Mouse (Mus musculus): ENCODE data around the gene Man2c1. TPM values are rescaled to one million over a fixed set of nuclear protein-coding genes. Genes with fewer than 3 reads are reported as not detected.

Gene Man2c1
- polyA plus RNA-seq, 1 experiment = 101 TPM

GRCm38 (mm10) chr9:57139571-57139970 lies 9.1 kb downstream of the Man2c1 start:
- H3K4me1 ChIP-seq (ENCODE audit: control insufficient read depth, insufficient read depth, low read length) = no peaks in the 10 kb centered on the region
- 90% methylated on average over 5 of the region's 5 CpGs for WGBS
- TF ChIP-seq POLR2A (IDR thresholded peaks at IDR 0.05; ENCODE audit: borderline replicate concordance, control insufficient read depth, low read depth, low read length) (no peak), CTCF (IDR thresholded peaks at IDR 0.05; ENCODE audit: control insufficient read depth, insufficient read depth, low read length) (no peak)
- H3K4me3 ChIP-seq (replicated peaks; ENCODE audit: control insufficient read depth, low read depth, low read length) = no peak overlapping the region
- no peak overlapping the region for H3K27ac ChIP-seq (ENCODE audit: control insufficient read depth, insufficient read depth, low read depth, low read length, poor library complexity)

DNA sequence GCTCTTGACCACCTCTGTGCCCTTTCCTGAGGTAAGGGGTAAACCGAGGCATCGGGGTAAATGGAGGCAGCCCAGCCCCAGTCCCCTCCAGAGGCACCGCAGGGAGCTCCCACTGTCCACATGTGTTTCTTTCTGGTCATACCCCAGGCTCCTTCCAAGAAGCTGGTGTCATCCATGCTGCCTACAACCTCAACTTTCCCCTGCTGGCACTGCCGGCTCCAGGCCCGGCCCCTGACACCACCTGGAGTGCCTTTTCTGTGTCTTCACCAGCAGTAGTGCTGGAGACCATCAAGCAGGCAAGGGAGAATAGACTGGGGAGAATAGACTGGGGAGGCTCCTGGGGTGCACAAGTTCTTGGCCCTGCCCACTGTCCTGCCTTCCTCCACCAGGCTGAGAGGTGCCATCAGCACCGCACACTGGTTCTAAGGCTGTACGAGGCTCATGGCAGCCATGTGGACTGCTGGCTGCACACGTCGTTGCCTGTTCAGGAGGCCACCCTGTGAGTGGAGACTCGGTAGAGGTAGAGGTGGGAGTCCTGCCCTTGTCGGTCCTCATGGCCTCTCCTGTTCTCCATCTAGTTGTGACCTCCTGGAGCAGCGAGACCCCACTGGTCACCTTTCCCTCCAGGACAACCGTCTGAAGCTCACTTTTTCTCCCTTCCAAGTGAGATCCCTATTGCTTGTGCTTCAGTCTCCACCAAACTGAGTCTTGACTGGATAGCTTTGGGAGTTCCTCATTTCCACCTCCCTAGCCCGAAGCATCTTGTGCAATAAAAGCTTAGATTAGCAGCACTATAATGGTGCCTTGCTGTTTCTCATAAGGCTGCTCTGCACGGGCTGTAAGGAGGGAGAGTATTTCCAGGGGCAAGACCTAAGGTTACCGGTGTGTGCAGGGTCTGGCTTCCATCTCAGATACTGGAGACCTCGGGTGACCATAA lies 11.2 kb downstream of the Man2c1 start:
- TF ChIP-seq CTCF (IDR thresholded peaks at IDR 0.05; ENCODE audit: control insufficient read depth, insufficient read depth, low read length) (no peak), POLR2A (IDR thresholded peaks at IDR 0.05; ENCODE audit: borderline replicate concordance, control insufficient read depth, low read depth, low read length) (no peak)
- H3K4me1 ChIP-seq (ENCODE audit: control insufficient read depth, insufficient read depth, low read length) = no peaks in the 10 kb centered on the region
- no peak overlapping the region for H3K27ac ChIP-seq (ENCODE audit: control insufficient read depth, insufficient read depth, low read depth, low read length, poor library complexity)
- no peak overlapping the region for H3K4me3 ChIP-seq (replicated peaks; ENCODE audit: control insufficient read depth, low read depth, low read length)
- WGBS = 78% methylated on average over 17 of the region's 17 CpGs

DNA sequence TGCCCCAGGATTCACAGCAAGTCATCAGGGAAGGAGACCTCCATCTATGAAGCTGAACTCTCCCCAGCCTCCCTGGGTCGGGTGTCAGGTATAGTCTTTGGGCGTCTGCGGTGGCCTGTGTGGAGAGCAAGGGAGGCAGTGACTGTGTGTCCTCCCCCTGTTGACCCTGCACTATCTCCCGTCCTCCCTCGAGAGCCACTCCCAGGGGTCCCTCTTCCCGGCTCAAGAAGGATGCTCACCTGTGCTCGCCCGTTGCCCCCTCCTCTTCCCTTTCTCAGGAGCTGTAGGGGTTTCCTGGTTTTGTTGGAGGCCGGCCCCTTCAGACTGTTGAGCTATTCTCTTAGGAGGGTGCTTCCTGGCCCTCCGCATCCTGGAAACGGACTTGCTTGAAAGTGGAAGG lies 12.7 kb downstream of the Man2c1 start:
- Histone ChIP-seq H3K27ac (ENCODE audit: control insufficient read depth, insufficient read depth, low read depth, low read length, poor library complexity) (no peak overlapping the region), H3K4me1 (ENCODE audit: control insufficient read depth, insufficient read depth, low read length) (no peaks in the 10 kb centered on the region; the same call in 1 of the 2 replicates), H3K4me3 (replicated peaks; ENCODE audit: control insufficient read depth, low read depth, low read length) (no peak overlapping the region)
- TF ChIP-seq CTCF (IDR thresholded peaks at IDR 0.05; ENCODE audit: control insufficient read depth, insufficient read depth, low read length) = no peak
- no peak for TF ChIP-seq POLR2A (IDR thresholded peaks at IDR 0.05; ENCODE audit: borderline replicate concordance, control insufficient read depth, low read depth, low read length)
- 88% methylated on average over 11 of the region's 11 CpGs for WGBS

DNA sequence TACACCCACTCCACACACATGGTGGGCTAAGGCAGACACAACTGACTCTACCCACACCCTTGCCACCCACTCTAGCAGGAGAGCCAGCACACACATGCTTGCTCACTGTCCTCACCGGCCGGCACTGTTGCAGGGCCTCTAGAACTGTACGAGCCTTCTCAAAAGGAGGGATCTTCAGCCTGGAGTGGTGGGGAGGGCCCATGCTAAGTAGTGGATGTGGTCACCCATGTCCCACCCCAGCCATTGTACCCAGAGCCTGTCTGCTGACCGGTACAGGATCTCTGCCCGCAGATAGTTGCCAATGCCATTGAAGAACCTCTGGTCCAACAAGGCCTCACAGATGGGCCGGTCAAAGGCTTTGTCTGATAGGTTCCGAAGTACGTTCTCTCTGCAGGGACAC lies 14.3 kb downstream of the Man2c1 start:
- 94% methylated on average over 8 of the region's 8 CpGs for WGBS

DNA sequence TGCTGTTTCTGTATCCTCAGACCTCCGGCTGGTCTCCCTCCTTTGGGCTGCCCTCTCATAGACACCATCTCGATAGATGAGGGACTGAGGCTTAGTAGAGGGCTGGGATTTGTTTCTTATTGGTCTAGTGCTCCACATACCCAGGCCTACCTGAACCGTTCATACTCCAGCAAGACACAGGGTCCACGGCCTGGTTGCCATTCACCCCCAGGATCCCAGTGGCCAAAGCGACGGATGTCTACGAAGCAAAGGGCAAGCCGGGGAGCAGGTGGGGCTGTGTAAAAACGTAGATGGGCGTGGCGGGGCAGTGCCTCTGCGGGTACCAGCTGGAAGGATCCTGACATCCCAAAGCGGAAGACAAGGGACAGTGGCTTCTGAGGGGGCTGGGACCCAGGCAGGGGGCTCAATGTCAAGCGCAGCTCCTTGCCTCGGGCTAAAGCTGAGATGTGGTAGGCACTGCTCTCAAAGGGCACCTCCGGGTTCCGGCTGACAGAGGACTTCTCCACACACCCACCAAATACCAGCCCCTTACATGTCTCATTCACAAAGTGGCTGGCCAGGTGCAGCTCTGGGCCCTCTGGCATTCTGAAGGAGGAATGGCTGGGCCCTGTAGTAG lies 16.1 kb downstream of the Man2c1 start:
- Histone ChIP-seq H3K27ac (ENCODE audit: control insufficient read depth, insufficient read depth, low read depth, low read length, poor library complexity) (no peak overlapping the region), H3K4me1 (ENCODE audit: control insufficient read depth, insufficient read depth, low read length) (no peaks in the 10 kb centered on the region; the same call in 1 of the 2 replicates), H3K4me3 (replicated peaks; ENCODE audit: control insufficient read depth, low read depth, low read length) (no peak overlapping the region)
- WGBS = 86% methylated on average over 17 of the region's 17 CpGs
- TF ChIP-seq POLR2A (IDR thresholded peaks at IDR 0.05; ENCODE audit: borderline replicate concordance, control insufficient read depth, low read depth, low read length) (no peak), CTCF (IDR thresholded peaks at IDR 0.05; ENCODE audit: control insufficient read depth, insufficient read depth, low read length) (no peak)

More for the DNA sequence above, 14.3 kb downstream of the Man2c1 start:
- no peak for TF ChIP-seq POLR2A (IDR thresholded peaks at IDR 0.05; ENCODE audit: borderline replicate concordance, control insufficient read depth, low read depth, low read length)
- TF ChIP-seq CTCF (IDR thresholded peaks at IDR 0.05; ENCODE audit: control insufficient read depth, insufficient read depth, low read length) = no peak
- Histone ChIP-seq H3K4me1 (ENCODE audit: control insufficient read depth, insufficient read depth, low read length) (no peaks in the 10 kb centered on the region; the same call in 1 of the 2 replicates), H3K27ac (ENCODE audit: control insufficient read depth, insufficient read depth, low read depth, low read length, poor library complexity) (no peak overlapping the region), H3K4me3 (replicated peaks; ENCODE audit: control insufficient read depth, low read depth, low read length) (no peak overlapping the region)

DNA sequence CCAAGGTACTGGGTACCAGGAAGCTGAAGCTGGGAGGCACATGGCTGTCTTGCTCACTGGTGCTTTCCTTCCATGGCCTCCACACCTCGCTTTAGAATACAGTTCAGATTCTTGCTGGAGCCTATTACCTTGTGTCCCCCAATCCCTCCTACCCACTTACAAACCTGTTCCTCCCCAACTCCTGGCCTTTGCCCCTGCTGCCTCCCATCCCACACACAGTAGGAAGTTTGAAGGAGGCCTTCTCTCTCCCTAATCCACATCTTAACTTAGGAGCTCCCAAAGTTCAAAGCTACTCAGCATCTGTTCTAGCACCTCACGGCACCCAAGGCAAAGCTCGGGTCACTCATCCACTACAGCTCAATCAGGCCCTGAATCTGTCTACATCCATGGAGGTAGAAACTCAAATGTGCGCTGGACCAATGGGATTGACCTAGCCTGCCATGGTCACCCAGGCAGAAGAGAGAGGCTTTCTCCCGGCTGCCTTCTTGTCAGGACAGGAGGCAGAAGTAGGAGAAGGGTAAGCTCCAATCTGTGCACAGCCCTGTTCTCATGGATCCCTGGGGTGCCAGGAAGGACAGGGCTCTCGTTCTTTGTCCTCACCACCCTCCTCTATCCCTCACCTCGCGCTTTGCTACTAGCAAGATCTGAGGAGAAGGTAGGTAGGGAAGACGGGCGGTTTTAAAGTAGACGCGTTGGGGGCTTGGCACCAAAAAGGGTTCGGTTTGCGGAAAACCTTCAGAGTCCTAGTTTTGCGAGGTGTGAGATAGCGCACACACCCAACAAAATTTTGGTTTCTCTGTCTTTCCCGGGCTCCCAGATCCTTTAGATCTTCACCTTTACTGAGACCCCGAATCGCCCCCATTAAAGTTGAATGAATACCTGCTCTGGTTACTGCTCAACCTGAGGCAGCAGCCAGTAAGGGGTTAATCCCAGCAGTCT lies 17.0 kb downstream of the Man2c1 start:
- peak overlapping the region; percentile 81 for H3K27ac ChIP-seq (ENCODE audit: control insufficient read depth, insufficient read depth, low read depth, low read length, poor library complexity)
- peak overlapping the region; percentile 70 for H3K4me3 ChIP-seq (replicated peaks; ENCODE audit: control insufficient read depth, low read depth, low read length)
- TF ChIP-seq CTCF (IDR thresholded peaks at IDR 0.05; ENCODE audit: control insufficient read depth, insufficient read depth, low read length) (no peak), POLR2A (IDR thresholded peaks at IDR 0.05; ENCODE audit: borderline replicate concordance, control insufficient read depth, low read depth, low read length) (no peak)
- WGBS = 9% methylated on average over 19 of the region's 19 CpGs
- H3K4me1 ChIP-seq (ENCODE audit: control insufficient read depth, insufficient read depth, low read length) = no peaks in the 10 kb centered on the region; the same call in 1 of the 2 replicates

GRCm38 (mm10) chr9:57148144-57148878 lies 17.8 kb downstream of the Man2c1 start, which contains the start of gene Neil1:
Gene Neil1, minus strand, starts transcription at chr9:57148305.
- TF ChIP-seq POLR2A (IDR thresholded peaks at IDR 0.05; ENCODE audit: borderline replicate concordance, control insufficient read depth, low read depth, low read length) = peak; percentile 82
- 0 out of 2 replicates have a peak, but pooled peaks have one; percentile 12 for TF ChIP-seq CTCF (IDR thresholded peaks at IDR 0.05; ENCODE audit: control insufficient read depth, insufficient read depth, low read length)
- H3K4me1 ChIP-seq (ENCODE audit: control insufficient read depth, insufficient read depth, low read length) = no peaks in the 10 kb centered on the region; the same call in 1 of the 2 replicates
- H3K4me3 ChIP-seq (replicated peaks; ENCODE audit: control insufficient read depth, low read depth, low read length) = peak within 1 kb of the TSS; percentile 70
- under 1% methylated on average over 27 of the region's 27 CpGs for WGBS
- H3K27ac ChIP-seq (ENCODE audit: control insufficient read depth, insufficient read depth, low read depth, low read length, poor library complexity) = peak within 1 kb of the TSS; percentile 81

Measured in bone marrow, adult 2 months (tissue).